Mouse (Mus musculus): ENCODE results near the gene Cdhr5. TPM values are rescaled to one million over a fixed set of nuclear protein-coding genes. Genes with fewer than 3 reads are reported as not detected.

Gene Cdhr5
- polyA plus RNA-seq, 1 experiment, result 2.7 TPM

- WGBS, result 92% methylated on average over 6 of the region's 6 CpGs
- Histone ChIP-seq H3K4me3 (ENCODE audit: control insufficient read depth, insufficient read depth, low read length) (no peak overlapping the region), H3K4me1 (replicated peaks; ENCODE audit: control insufficient read depth, insufficient read depth, low read length) (peaks cover 6% of the 10 kb centered on the region; the same call in 1 of the 2 replicates), H3K27ac (ENCODE audit: control insufficient read depth, insufficient read depth, low read length) (no peak overlapping the region), H3K27me3 (ENCODE audit: control insufficient read depth, insufficient read depth, low read length) (peaks cover 4% of the 10 kb centered on the region; the same call in 1 of the 2 replicates), H3K36me3 (ENCODE audit: control insufficient read depth, insufficient read depth, low read length) (no peaks in the 10 kb centered on the region)
- DNase-seq, result no peak
- no peak for TF ChIP-seq CTCF (IDR thresholded peaks at IDR 0.05; ENCODE audit: borderline replicate concordance, control insufficient read depth, extremely low read depth, insufficient read depth, low read length, poor library complexity)
- no peak for TF ChIP-seq POLR2A (IDR thresholded peaks at IDR 0.05; ENCODE audit: control insufficient read depth, extremely low read depth, insufficient read depth, low read length, poor library complexity)
Measured at GRCm38 (mm10) chr7:141281442-141281841, 4.9 kb upstream of the Cdhr5 start.

- Histone ChIP-seq H3K4me3 (ENCODE audit: control insufficient read depth, insufficient read depth, low read length) (peak within 1 kb of the TSS; percentile 23; the same call in 1 of the 2 replicates), H3K27me3 (ENCODE audit: control insufficient read depth, insufficient read depth, low read length) (peaks cover 4% of the 10 kb centered on the region; the same call in 1 of the 2 replicates), H3K27ac (ENCODE audit: control insufficient read depth, insufficient read depth, low read length) (no peak within 1 kb of the TSS), H3K36me3 (ENCODE audit: control insufficient read depth, insufficient read depth, low read length) (no peaks in the 10 kb centered on the region), H3K4me1 (replicated peaks; ENCODE audit: control insufficient read depth, insufficient read depth, low read length) (peaks cover 6% of the 10 kb centered on the region; the same call in 1 of the 2 replicates)
- no peak for DNase-seq
- 14% methylated on average over 46 of the region's 46 CpGs for WGBS
- TF ChIP-seq CTCF (IDR thresholded peaks at IDR 0.05; ENCODE audit: borderline replicate concordance, control insufficient read depth, extremely low read depth, insufficient read depth, low read length, poor library complexity) (no peak), POLR2A (IDR thresholded peaks at IDR 0.05; ENCODE audit: control insufficient read depth, extremely low read depth, insufficient read depth, low read length, poor library complexity) (no peak)
Measured at GRCm38 (mm10) chr7:141278766-141279590, 2.4 kb upstream of the Cdhr5 start, which contains the start of gene Sct. Gene Sct, minus strand, starts transcription at chr7:141279133.

- H3K36me3 ChIP-seq (ENCODE audit: control insufficient read depth, insufficient read depth, low read length), result no peaks in the 10 kb centered on the region
- WGBS, result 93% methylated on average over 11 of the region's 11 CpGs
- no peak for DNase-seq
- H3K27me3 ChIP-seq (ENCODE audit: control insufficient read depth, insufficient read depth, low read length), result peaks cover 4% of the 10 kb centered on the region; the same call in 1 of the 2 replicates
- no peak overlapping the region for H3K4me3 ChIP-seq (ENCODE audit: control insufficient read depth, insufficient read depth, low read length)
- peaks cover 6% of the 10 kb centered on the region; the same call in 1 of the 2 replicates for H3K4me1 ChIP-seq (replicated peaks; ENCODE audit: control insufficient read depth, insufficient read depth, low read length)
- no peak for TF ChIP-seq CTCF (IDR thresholded peaks at IDR 0.05; ENCODE audit: borderline replicate concordance, control insufficient read depth, extremely low read depth, insufficient read depth, low read length, poor library complexity)
- TF ChIP-seq POLR2A (IDR thresholded peaks at IDR 0.05; ENCODE audit: control insufficient read depth, extremely low read depth, insufficient read depth, low read length, poor library complexity), result no peak
- H3K27ac ChIP-seq (ENCODE audit: control insufficient read depth, insufficient read depth, low read length), result no peak overlapping the region
Measured at GRCm38 (mm10) chr7:141277701-141278678, 1.4 kb upstream of the Cdhr5 start.

GRCm38 (mm10) chr7:141275356-141275755 is 1.2 kb downstream of the Cdhr5 start:
- H3K4me3 ChIP-seq (ENCODE audit: control insufficient read depth, insufficient read depth, low read length), result no peak overlapping the region
- H3K4me1 ChIP-seq (replicated peaks; ENCODE audit: control insufficient read depth, insufficient read depth, low read length), result peaks cover 6% of the 10 kb centered on the region; the same call in 1 of the 2 replicates
- 94% methylated on average over 9 of the region's 9 CpGs for WGBS
- DNase-seq, result no peak
- H3K36me3 ChIP-seq (ENCODE audit: control insufficient read depth, insufficient read depth, low read length), result no peaks in the 10 kb centered on the region
- TF ChIP-seq POLR2A (IDR thresholded peaks at IDR 0.05; ENCODE audit: control insufficient read depth, extremely low read depth, insufficient read depth, low read length, poor library complexity) (no peak), CTCF (IDR thresholded peaks at IDR 0.05; ENCODE audit: borderline replicate concordance, control insufficient read depth, extremely low read depth, insufficient read depth, low read length, poor library complexity) (no peak)
- no peak overlapping the region for H3K27ac ChIP-seq (ENCODE audit: control insufficient read depth, insufficient read depth, low read length)
- peaks cover 4% of the 10 kb centered on the region; the same call in 1 of the 2 replicates for H3K27me3 ChIP-seq (ENCODE audit: control insufficient read depth, insufficient read depth, low read length)

- no peak for DNase-seq
- H3K27ac ChIP-seq (ENCODE audit: control insufficient read depth, insufficient read depth, low read length), result no peak overlapping the region
- no peak overlapping the region for H3K4me3 ChIP-seq (ENCODE audit: control insufficient read depth, insufficient read depth, low read length)
- no peaks in the 10 kb centered on the region for H3K27me3 ChIP-seq (ENCODE audit: control insufficient read depth, insufficient read depth, low read length)
- no peak for TF ChIP-seq CTCF (IDR thresholded peaks at IDR 0.05; ENCODE audit: borderline replicate concordance, control insufficient read depth, extremely low read depth, insufficient read depth, low read length, poor library complexity)
- no peak for TF ChIP-seq POLR2A (IDR thresholded peaks at IDR 0.05; ENCODE audit: control insufficient read depth, extremely low read depth, insufficient read depth, low read length, poor library complexity)
- peaks cover 13% of the 10 kb centered on the region for H3K4me1 ChIP-seq (replicated peaks; ENCODE audit: control insufficient read depth, insufficient read depth, low read length)
- 90% methylated on average over 3 of the region's 3 CpGs for WGBS
- H3K36me3 ChIP-seq (ENCODE audit: control insufficient read depth, insufficient read depth, low read length), result no peaks in the 10 kb centered on the region
Measured at GRCm38 (mm10) chr7:141270631-141271030, 6.0 kb downstream of the Cdhr5 start.

DNA sequence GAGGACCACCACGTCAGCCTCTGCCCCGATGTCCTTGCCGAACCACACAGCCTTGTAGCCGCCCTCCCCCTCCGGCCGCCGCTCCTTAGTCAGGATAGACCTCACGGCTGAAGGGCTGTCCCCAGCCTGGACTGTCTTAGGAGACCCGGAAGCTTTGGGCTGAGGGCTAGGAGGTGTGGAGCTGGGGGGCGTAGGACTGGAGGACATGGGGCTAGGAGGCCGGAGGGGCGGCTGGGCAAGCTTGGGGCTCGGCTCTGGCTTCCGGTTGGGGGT is 7.4 kb downstream of the Cdhr5 start:
- H3K27me3 ChIP-seq (ENCODE audit: control insufficient read depth, insufficient read depth, low read length), result no peaks in the 10 kb centered on the region
- DNase-seq, result no peak
- H3K27ac ChIP-seq (ENCODE audit: control insufficient read depth, insufficient read depth, low read length), result no peak overlapping the region
- TF ChIP-seq POLR2A (IDR thresholded peaks at IDR 0.05; ENCODE audit: control insufficient read depth, extremely low read depth, insufficient read depth, low read length, poor library complexity) (no peak), CTCF (IDR thresholded peaks at IDR 0.05; ENCODE audit: borderline replicate concordance, control insufficient read depth, extremely low read depth, insufficient read depth, low read length, poor library complexity) (no peak)
- peaks cover 24% of the 10 kb centered on the region for H3K4me1 ChIP-seq (replicated peaks; ENCODE audit: control insufficient read depth, insufficient read depth, low read length)
- peak overlapping the region; percentile 19 for H3K4me3 ChIP-seq (ENCODE audit: control insufficient read depth, insufficient read depth, low read length)
- 44% methylated on average over 14 of the region's 14 CpGs for WGBS
- no peaks in the 10 kb centered on the region for H3K36me3 ChIP-seq (ENCODE audit: control insufficient read depth, insufficient read depth, low read length)

Data from thymus, adult 2 months (tissue).